Mouse (Mus musculus): ENCODE data around the gene Pyy.

- no peak for TF ChIP-seq CTCF (IDR thresholded peaks at IDR 0.05)
- no peak for TF ChIP-seq EP300 (IDR thresholded peaks at IDR 0.05)
Measured at GRCm38 (mm10) chr11:102084159-102084558, 23.5 kb downstream of the Pyy start.

All from lung, postnatal 0 days (tissue).